Mouse (Mus musculus) adrenal gland, postnatal 4 days (tissue): Measurements from ENCODE around the gene Recql5. TPM values are rescaled to one million over a fixed set of nuclear protein-coding genes. Genes with fewer than 3 reads are reported as not detected.

Experiments used
- DNase-seq, 2 experiments: peaks; one replicate each; pipeline ENCODE4 v3.0.0; 2021 to 2022; ENCODE audit warnings: low spot score in 2 of 2, mixed read lengths in 2 of 2
- long read RNA-seq, 2 experiments: library from polyadenylated mRNA; stranded (forward); transcript quantifications; one replicate each; pipeline ENCODE4 v2.0.0; 2021
- total RNA-seq, 2 experiments: library from RNA; stranded (reverse); gene quantifications; 2 replicates each; pipeline ENCODE4 v1.2.3; 2021

The Recql5 gene
- total RNA-seq, result 10 to 100 TPM; 28.6 to 28.8 TPM
- long read RNA-seq, experiment 1, transcript Recql5-201 (19 exons, 3,971 nt), result major isoform, 6 of 13 reads
- long read RNA-seq, experiment 1, partial matches to known transcripts, result 4 of 13 reads
- long read RNA-seq, experiment 1, other reads (novel, unspliced or antisense), result 3 of 13 reads
- long read RNA-seq, experiment 2, transcript Recql5-201 (19 exons, 3,971 nt), result major isoform, 12 of 31 reads
- long read RNA-seq, experiment 2, partial matches to known transcripts, result 5 of 31 reads
- long read RNA-seq, experiment 2, other reads (novel, unspliced or antisense), result 14 of 31 reads

DNA sequence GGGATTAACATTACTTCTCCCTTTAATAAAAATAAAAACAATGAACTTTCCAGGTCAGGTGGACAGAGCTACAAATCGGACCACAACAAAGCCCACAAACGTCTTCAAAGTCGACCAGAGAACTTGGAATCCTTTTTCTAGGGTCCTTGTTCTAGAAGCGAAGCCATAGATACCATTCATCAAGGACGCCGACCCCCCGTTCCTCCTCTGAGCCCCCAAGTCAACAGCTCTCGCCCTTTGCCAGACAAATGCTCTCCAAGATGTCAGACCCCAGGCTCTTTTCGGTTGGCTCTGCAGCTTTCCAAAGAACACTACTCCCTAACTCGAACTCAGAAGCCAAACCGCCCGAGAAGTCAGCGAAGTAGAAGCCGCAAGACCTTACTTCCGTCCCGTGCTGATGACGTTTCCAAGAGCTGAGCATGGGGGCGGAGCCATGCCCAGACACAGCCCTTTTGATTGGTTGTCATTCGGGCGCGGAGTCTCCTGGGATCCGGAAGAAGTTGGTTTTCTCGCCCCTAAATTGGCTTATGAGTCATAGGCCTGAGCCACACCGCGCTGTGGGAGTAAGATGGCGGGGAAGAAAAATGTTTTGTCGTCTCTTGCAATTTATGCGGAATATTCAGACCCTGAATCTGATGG, at the start of gene Recql5, which contains the start of gene Sap30bp:
Gene Recql5 (minus strand): TSS at position 370 of the 639 bp plus-strand sequence.
Gene Sap30bp (plus strand): TSS at position 175 of the 639 bp plus-strand sequence.
- DNase-seq, result peak; percentile 89 to 92

DNA sequence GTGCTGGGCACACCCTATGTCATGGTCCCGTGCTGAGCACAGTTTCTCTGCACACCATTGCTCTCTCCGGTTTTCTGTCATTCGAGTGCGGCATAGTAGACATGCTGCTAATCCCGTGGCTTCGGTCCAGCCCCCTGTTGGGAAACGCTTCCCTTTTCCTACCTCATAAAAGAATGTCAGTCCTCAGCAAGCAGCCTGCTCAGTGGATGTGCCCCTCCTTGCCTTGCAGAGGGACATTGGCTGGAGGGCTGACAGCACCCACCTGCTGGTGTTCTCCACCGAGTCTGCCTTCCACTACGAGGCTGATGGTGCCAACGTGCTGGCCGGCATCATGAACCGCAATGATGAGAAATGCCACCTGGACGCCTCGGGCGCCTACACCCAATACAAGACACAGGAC, 49.2 kb upstream of the Recql5 start:
- DNase-seq, result no peak

DNA sequence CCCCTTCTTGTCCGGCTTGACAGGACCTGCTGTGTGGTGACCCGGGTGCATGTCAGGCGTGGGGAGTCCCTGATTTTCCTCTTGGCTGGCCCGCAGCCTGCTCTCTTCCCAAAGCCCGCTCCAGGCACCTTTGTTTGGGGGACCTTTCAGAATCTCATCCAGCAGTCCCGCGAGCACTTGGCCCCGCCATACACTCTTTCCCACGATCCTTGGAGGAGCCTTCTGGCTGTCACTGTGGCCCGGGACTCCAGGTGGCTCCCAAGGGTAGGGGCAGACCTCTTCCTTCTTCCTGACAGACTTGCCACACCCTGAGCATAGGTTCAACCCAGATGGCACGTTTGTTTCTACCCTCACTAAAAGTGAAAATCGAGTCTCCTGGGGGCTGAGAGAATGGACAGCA, 42.3 kb upstream of the Recql5 start:
- DNase-seq, result no peak

DNA sequence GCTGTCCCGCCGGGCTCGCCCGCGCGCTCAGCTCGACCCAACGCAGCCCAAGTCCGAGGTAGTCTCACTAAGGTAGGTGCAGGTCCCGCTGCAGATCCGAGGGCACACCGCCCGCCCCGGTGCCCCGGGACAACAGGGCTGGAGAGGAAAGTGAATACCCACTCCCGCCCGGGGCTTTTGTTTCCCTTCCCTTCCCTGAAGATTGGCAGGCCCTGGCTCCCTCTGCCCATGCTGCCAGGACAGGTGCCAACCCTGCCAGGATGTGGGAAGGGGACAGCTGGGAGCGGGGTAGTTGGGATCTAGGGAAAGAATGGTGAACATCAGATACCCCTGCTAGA, 41.8 kb upstream of the Recql5 start:
- DNase-seq, result no peak

DNA sequence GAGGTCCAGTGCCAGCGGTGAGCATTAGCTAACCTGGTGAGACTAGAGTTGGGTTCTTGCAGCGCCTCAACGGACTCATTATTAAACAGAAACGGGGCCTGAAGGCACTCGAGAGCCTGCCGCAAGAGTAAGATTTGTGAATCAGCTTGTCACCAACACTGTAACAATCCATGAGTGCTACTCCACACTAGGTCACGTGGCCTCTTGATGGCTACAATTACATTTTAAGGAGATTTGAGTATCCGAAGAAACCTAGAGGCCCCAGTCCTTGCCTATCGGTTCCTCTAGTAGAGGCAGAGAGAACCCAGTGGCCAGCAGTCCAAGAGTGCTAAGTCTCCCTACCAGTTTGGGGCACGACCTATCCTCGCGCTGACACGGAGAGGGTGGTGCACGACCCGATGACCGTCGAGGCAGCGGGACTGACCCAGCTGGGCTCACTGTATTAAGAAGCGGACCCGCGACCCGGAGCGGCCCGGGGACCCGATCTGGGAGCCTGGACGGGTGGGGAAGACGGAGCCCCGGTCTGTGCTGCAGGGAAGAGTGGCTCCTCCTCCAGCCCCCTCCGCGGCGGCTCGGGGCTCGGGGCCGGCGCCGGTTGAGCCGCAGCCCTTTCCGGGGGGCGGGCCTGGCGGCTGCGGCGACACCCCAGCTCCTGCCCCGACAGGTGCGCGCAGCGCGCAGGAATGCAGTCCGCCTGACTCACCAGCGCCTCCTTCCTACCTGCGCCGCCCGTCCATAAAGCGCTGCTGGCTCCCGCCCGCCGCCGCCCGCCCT, 41.2 kb upstream of the Recql5 start, which contains the start of gene Itgb4:
Gene Itgb4 (plus strand): TSS at position 401 of the 774 bp plus-strand sequence.
- DNase-seq, result no peak

DNA sequence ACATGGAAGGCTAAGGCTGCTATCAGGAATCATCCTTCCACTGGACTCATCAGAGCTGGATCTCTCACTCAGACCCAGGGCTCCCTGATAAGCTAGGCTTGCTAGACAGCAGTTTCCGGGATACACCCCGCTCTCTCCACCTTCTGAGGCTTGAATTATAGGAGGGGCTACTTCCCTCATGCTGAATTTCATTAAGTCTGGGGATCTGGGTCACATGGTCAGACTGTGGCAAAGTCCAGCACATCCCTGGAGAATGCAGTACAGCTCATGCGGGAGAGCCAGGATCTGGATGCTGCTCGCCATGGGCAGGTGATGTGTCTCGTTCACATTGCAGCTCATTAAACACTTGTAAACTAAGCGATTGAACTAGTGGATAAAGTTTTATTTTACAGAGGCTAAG, 37.7 kb upstream of the Recql5 start:
- DNase-seq, result no peak

DNA sequence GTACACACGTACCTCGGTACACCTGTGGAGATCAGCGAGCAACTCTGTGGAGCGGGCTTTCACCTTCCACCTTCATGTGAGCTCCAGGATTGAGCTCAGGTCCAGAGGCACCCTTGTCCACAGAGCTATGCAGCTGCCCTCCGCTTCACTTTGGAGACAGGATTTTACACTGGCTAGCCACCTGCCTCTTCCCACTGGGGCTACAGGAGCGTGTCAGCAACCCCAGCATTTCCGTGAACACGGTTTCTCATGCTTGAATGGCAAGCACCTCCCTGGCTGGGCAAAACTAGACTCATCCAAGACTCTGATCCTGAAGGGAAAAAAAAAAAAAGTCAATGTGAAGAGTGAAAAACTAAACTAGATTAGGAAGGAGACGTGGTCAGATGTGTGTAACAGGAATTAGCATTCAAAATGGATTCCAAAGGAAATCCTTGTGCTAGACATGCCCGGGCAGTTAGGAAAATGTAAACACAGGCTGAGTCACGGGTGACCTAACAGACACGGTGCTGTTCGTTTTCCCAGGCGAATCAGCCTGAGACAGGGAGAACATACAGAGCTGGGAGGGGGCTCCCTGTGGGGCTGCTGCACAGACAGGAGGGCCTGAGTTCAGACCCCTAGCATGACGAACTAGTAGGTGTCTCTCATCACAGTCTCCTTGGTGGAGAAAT, 36.9 kb upstream of the Recql5 start:
- DNase-seq, result no peak

DNA sequence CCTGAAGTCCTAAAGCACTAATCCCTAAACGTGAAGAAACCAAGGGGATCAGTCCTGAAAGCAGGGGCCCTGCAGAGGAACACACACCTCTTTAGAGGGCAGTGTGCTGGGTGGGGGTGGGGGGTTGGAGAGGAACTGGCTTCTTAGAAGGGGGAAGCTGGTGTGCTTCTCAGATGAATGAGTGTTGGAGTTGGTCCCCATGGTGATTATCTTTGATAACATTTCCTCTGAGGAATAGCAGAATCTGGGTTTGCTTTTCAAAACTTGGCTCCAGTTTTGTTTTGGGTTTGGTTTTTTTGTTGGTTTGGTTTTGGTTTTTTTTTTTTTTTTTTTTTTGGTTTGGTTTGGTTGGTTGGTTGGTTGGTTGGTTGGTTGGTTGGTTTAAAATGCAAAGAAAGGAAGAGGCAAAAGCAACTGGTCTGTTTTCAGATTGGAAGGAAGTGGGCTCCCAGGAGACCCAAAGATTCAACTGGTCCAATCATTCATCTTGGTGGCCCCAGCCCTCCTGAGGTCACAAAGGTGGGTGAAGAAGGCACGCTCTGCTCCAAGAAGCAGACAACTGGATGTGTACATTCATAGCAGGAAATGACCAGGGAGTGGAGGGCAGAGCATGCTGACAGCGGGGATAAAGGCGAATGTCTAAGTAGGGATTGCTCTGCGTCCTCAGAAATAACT, 35.6 kb upstream of the Recql5 start:
- DNase-seq, result no peak

DNA sequence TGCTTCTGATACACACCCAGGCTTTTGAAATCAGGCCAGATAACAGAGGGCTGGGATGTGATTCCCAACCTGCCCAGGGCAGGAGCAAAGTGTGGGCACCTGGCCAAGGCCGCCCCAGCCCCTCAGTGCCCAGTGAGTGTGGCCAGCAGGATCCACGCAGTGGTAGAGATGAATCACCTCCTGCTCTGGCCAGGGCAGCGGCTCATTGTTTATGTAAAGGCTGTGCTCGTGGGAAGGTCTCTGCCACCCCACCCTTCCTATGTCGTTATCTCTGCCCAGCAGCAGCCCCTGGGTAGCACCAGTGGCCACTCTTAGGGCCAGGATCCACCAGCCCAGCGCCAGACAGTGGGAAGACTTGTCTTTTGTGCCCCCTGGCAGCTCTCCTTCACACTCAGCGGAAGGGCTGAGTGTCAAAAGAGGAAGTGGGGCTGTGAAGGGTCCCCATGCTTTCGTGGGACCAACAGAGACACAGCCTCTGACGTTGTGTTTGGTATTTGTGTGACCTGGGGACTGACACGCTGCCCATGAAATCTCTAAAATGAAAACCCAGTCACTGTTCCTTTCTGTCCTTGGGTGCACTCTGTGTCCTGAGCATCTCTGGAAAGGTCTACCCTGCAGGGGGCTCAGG, 31.8 kb upstream of the Recql5 start:
- DNase-seq, result peak in 1 of 2 experiments; percentile 50

DNA sequence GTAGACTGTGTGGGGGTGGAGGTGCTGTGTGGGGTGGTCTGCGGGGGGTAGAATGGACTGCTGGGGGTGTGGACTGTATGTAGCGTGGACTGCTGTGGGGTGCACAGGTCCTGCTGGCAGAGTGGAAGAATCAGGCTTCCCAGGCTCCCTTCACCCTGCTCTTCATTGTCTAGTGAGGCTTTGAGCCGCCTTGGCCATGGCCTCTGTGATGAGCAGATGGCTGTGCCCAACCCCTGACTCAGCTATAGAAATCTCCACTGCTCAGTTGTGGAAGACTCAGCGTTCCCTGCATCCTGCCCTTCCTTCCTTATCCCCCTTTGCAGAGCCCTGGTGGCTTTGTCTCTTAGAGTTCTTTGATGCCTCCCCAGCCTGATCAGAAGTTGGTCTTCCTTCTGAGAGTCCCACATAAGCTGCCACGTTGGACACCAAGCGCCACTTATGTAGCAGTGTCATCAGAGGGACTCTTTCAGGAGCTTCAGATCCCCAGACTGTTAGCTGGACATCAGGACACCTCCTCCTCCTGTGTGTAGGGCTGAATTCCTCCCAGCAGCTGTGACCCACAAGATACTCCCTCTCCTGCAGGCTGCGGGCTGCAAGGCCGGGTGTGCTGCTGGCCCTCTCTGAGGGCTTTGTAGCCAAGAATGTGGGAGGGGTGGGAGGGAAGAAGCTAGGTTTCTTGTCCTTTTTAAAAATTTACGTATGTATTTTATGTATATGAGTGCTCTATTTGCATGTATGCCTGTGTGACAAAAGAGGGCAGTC, 29.6 kb upstream of the Recql5 start:
- DNase-seq, result no peak

DNA sequence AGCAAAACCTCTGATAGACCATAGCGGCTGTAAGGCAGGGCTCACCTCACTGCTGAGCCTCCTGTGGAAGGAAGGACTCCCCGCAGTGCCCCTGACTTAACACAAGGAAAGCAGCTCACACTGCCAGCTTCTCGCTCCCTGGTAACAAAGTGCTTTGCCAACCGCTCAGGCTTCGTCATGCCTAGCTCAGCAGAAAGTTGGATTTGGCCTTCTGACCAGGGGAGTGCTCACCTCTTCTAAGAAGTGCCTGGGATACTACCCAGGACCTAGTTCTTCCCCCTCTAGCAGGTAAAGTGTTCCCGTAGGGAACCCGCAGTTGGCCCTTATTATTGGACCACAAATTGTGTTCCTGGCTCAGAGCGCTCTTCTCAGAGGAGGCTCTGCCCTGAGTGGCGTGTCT, 25.7 kb upstream of the Recql5 start:
- no peak for DNase-seq

DNA sequence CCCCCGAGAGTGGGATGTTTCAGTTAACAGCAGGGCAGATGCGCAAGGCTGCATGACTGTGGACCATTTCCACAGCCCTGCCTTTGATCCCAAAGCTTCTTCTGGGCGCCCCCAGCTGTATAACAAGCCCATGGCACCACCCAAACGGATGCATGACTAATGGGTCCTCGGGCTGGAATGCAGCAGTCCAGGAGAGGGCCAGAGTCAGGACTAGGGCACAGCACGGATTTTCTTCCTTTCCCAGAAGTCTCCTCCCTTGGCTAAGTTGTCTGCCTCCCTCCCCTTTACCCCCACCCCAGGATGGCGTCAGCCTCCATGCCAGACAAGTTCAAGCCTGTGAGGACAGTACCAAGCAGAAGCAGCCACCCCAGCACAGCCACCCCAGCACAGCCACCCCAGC, 24.7 kb upstream of the Recql5 start:
- no peak for DNase-seq

DNA sequence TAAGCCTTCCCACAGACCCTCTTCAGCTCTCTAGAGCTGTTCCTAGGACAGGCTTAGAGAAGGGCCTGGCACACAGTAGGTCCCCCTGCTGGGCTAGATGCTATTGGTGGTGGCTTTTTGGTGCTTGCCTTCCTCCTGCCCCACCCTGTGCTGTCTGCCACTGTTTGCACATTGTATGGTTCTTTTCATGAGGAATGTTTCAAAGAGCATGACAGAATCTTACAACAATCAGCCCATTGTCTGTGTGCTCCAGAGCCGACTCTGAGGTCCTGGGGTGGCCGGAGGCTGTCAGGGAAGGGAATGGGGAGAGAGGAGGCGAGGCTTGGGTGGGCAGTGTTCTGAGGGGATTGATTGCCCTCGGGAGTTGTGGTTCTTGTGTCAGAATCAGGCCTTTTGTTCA, 23.2 kb upstream of the Recql5 start:
- DNase-seq, result no peak

DNA sequence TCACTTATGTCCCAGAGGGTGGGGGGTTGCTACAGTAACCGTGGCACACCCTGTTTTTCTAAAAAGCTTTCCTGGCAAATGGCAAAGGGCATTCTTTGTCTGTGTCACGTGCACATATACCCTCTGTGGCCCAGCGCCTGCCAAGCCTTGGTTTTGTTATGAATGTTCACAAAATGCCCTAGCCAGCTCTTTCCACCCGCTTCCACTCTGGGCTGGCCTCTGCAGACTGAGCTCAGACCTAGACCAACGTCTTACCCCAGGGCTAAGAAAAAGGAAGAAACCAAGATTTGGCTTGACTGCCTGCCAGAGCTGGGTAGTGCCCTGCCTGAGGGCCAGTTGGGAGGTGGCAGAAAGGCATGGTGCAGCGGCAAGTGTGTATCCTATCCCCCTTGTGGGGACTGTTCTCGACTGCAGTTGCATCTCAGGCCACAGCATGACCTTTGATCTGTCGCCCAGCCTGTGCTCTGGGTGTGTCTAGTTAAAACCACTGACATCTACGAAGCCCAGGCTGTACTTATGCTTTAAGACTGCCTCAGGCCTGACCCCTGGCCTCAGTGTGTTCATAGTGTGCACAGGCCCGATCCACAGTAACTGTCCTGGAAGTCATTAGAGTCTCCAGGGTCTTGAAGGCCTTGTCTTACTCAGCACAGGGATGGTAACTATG, 22.1 kb upstream of the Recql5 start:
- no peak for DNase-seq

DNA sequence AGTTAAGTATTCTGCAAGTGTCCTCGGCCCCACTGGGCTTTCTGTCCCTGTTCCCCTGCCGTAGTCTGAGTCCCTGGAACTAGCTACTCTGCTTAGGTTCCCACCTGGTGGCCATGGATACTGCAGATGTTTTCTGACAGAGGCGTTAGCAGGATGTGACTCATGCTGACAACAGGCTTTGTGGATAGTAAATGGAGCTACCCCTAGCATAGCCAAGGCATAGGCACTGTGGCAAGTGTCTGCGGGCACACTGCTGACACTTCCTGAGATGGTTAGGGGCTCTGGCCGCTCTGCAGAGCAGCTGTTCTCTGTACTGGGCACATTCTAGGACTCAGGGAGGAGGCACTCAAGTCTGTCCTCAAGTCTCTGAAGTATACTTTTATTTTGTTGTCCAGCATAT, 21.4 kb upstream of the Recql5 start:
- DNase-seq, result no peak

DNA sequence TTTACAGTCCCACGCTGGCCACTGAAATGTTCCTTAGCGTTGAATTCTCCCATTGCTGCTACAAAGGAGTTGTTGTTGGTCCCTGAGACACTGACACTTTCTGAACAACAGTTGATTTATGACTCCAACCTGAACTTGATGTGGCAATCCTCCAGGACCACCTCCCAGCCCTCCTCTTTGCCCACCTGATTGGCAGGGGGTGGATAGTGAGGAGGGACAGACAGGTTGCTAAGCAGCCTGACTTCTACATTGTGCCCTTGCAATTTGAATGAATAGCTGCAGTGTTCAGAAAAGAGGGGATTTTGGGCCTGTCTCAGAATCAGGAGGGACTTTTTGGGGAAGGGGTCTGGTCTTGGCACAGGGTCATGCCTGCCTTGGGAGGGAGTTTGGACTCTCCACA, 17.4 kb upstream of the Recql5 start:
- no peak for DNase-seq

DNA sequence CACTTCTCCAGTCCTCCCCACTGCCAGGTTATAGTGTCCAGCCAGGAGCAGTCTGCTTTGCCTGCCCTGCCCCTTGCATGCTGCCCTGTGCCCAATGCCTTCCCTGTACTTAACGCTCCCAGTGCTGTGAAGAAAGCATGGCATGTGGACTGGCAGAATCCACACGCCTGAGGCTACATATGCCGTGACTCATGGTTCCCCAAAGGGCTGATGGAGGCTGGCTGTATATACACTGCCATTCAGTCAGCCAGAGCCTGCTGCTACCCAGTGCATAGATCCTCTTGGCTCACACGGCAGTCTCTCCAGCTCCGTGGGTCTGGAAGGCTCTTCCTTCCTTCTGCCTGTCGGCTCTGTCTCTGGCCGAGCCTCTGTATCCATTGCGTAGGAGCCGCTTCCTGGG, 15.0 kb upstream of the Recql5 start:
- no peak for DNase-seq

DNA sequence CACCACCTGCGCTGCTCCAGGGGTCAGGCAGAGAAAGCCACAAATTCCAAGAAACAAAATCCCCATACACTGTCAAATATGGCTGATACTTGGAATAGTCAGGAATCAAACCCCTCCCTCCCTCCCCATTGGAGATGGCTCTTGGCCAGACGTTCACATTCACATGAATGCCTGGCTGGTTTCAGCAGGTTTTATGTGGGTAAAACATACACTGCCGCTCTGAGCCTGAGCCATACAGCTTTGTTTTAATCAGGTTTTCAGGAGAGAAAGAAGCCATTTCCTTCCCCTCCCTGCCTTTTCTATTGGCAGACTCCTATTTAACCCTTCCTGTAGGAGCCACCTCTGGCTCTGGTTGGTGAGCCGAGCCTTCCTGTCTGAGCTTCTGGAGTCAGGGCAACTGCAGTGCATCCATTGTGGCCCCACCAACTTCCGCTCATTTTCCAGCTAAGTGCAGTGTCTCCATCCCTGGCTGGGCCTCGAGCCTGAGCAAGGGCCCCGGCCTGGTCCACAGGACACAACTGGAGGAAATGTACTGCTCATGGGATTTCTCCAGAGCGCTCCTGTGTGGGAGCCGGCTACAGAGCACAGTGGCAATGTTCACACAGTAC, 13.0 kb upstream of the Recql5 start:
- DNase-seq, result no peak

DNA sequence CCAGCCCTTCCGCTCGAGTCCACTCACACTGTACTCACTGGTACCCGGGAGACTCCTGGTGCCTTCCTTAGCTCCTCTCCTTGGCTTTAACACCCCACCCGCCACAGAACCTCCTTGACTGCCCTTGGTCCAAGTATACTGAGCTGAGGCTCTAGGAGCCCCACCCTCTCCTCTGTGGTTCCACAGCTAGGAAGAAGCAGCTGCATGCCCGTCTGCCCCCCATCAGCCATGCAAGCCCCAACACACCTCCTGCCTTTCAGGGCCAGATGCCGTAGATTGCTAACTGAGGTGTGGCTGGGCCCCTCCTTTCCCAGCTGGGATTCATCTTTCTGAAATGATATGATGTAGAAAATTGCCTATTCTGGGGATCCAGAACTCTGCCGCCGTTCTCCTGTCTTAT, 12.0 kb upstream of the Recql5 start:
- no peak for DNase-seq
